Mouse (Mus musculus): ENCODE data around the gene Popdc2.

The Popdc2 gene

GRCm38 (mm10) chr16:38400311-38400960 is 38.4 kb downstream of the Popdc2 start:
- DNase-seq (ENCODE audit: low spot score in 2 of 2), result no peak

- DNase-seq (ENCODE audit: low spot score in 2 of 2), result no peak
These were observed 39.5 kb downstream of the Popdc2 start for GRCm38 (mm10) chr16:38401468-38401867.

- no peak for DNase-seq (ENCODE audit: low spot score in 2 of 2)
These were observed 41.6 kb downstream of the Popdc2 start for GRCm38 (mm10) chr16:38403639-38404038.

GRCm38 (mm10) chr16:38406293-38406692 is 44.3 kb downstream of the Popdc2 start:
- no peak for DNase-seq (ENCODE audit: low spot score in 2 of 2)

GRCm38 (mm10) chr16:38406708-38407107 is 44.7 kb downstream of the Popdc2 start:
- DNase-seq (ENCODE audit: low spot score in 2 of 2), result no peak

GRCm38 (mm10) chr16:38407584-38407983 is 45.6 kb downstream of the Popdc2 start:
- DNase-seq (ENCODE audit: low spot score in 2 of 2), result no peak

GRCm38 (mm10) chr16:38408416-38408815 is 46.4 kb downstream of the Popdc2 start:
- DNase-seq (ENCODE audit: low spot score in 2 of 2), result no peak

GRCm38 (mm10) chr16:38414953-38415352 is 52.9 kb downstream of the Popdc2 start:
- no peak for DNase-seq (ENCODE audit: low spot score in 2 of 2)

- DNase-seq (ENCODE audit: low spot score in 2 of 2), result no peak
These were observed 63.4 kb downstream of the Popdc2 start for GRCm38 (mm10) chr16:38425374-38425773.

GRCm38 (mm10) chr16:38425799-38426198 is 63.8 kb downstream of the Popdc2 start:
- no peak for DNase-seq (ENCODE audit: low spot score in 2 of 2)
